Mouse (Mus musculus): ENCODE measurements around the gene Sh3bgrl2. TPM values are rescaled to one million over a fixed set of nuclear protein-coding genes. Genes with fewer than 3 reads are reported as not detected.

Gene Sh3bgrl2
- total RNA-seq, 1 experiment: 13.3 TPM

GRCm38 (mm10) chr9:83539809-83540491 lies 8.2 kb upstream of the Sh3bgrl2 start:
- H3K27ac ChIP-seq (ENCODE audit: insufficient read depth, low read depth, low read length, poor library complexity, severe bottlenecking): no peak overlapping the region
- peaks cover 0 to 3% of the 10 kb centered on the region in 2 experiments; a peak in 1 of 4 replicates for H3K4me1 ChIP-seq (ENCODE audit: control insufficient read depth in 2 of 2, insufficient read depth in 2 of 2, low read length in 2 of 2, poor library complexity in 1 of 2)
- H3K36me3 ChIP-seq (ENCODE audit: control insufficient read depth, insufficient read depth, low read length, poor library complexity, severe bottlenecking): no peaks in the 10 kb centered on the region
- H3K9ac ChIP-seq (ENCODE audit: insufficient read depth, low read depth, low read length, poor library complexity, severe bottlenecking): no peak overlapping the region
- in situ Hi-C loops (cut with MboI; ENCODE audit: low sequenced_read_pairs in 2 of 2, unreplicated experiment in 2 of 2): no loop called here
- H3K4me3 ChIP-seq (ENCODE audit: insufficient read depth in 1 of 2, low read depth in 1 of 2, low read length in 2 of 2, poor library complexity in 1 of 2, severe bottlenecking in 1 of 2): no peak overlapping the region
- DNase-seq (ENCODE audit: low read depth, low spot score): no peak
- no peaks in the 10 kb centered on the region for H3K9me3 ChIP-seq (ENCODE audit: control insufficient read depth, insufficient read depth, low read depth, low read length)
- no peak for TF ChIP-seq MAFK (IDR thresholded peaks at IDR 0.05; ENCODE audit: insufficient read depth, low read depth, low read length)
- TF ChIP-seq CHD2 (IDR thresholded peaks at IDR 0.05; ENCODE audit: low read depth, low read length): no peak
- no peak for TF ChIP-seq ZNF384 (IDR thresholded peaks at IDR 0.05; ENCODE audit: low read depth, low read length)
- no peak for TF ChIP-seq ZC3H11A (IDR thresholded peaks at IDR 0.05; ENCODE audit: borderline replicate concordance, low read depth, low read length)
- TF ChIP-seq HCFC1 (IDR thresholded peaks at IDR 0.05; ENCODE audit: borderline replicate concordance, insufficient read depth, low read length): no peak

GRCm38 (mm10) chr9:83540492-83540857 lies 7.7 kb upstream of the Sh3bgrl2 start:
- H3K9ac ChIP-seq (ENCODE audit: insufficient read depth, low read depth, low read length, poor library complexity, severe bottlenecking): no peak overlapping the region
- H3K4me1 ChIP-seq (ENCODE audit: control insufficient read depth in 2 of 2, insufficient read depth in 2 of 2, low read length in 2 of 2, poor library complexity in 1 of 2): peaks cover 0 to 3% of the 10 kb centered on the region in 2 experiments; a peak in 1 of 4 replicates
- H3K27ac ChIP-seq (ENCODE audit: insufficient read depth, low read depth, low read length, poor library complexity, severe bottlenecking): no peak overlapping the region
- TF ChIP-seq CHD2 (IDR thresholded peaks at IDR 0.05; ENCODE audit: low read depth, low read length) (no peak), ZNF384 (IDR thresholded peaks at IDR 0.05; ENCODE audit: low read depth, low read length) (no peak), MAFK (IDR thresholded peaks at IDR 0.05; ENCODE audit: insufficient read depth, low read depth, low read length) (no peak), ZC3H11A (IDR thresholded peaks at IDR 0.05; ENCODE audit: borderline replicate concordance, low read depth, low read length) (no peak), HCFC1 (IDR thresholded peaks at IDR 0.05; ENCODE audit: borderline replicate concordance, insufficient read depth, low read length) (no peak)
- DNase-seq (ENCODE audit: low read depth, low spot score): no peak
- no peak overlapping the region for H3K4me3 ChIP-seq (ENCODE audit: insufficient read depth in 1 of 2, low read depth in 1 of 2, low read length in 2 of 2, poor library complexity in 1 of 2, severe bottlenecking in 1 of 2)
- no peaks in the 10 kb centered on the region for H3K9me3 ChIP-seq (ENCODE audit: control insufficient read depth, insufficient read depth, low read depth, low read length)
- in situ Hi-C loops (cut with MboI; ENCODE audit: low sequenced_read_pairs in 2 of 2, unreplicated experiment in 2 of 2): no loop called here
- no peaks in the 10 kb centered on the region for H3K36me3 ChIP-seq (ENCODE audit: control insufficient read depth, insufficient read depth, low read length, poor library complexity, severe bottlenecking)

GRCm38 (mm10) chr9:83540975-83541374 lies 7.2 kb upstream of the Sh3bgrl2 start:
- peaks cover 0 to 3% of the 10 kb centered on the region in 2 experiments; a peak in 1 of 4 replicates for H3K4me1 ChIP-seq (ENCODE audit: control insufficient read depth in 2 of 2, insufficient read depth in 2 of 2, low read length in 2 of 2, poor library complexity in 1 of 2)
- H3K9ac ChIP-seq (ENCODE audit: insufficient read depth, low read depth, low read length, poor library complexity, severe bottlenecking): no peak overlapping the region
- no peak overlapping the region for H3K4me3 ChIP-seq (ENCODE audit: insufficient read depth in 1 of 2, low read depth in 1 of 2, low read length in 2 of 2, poor library complexity in 1 of 2, severe bottlenecking in 1 of 2)
- DNase-seq (ENCODE audit: low read depth, low spot score): no peak
- no peak overlapping the region for H3K27ac ChIP-seq (ENCODE audit: insufficient read depth, low read depth, low read length, poor library complexity, severe bottlenecking)
- TF ChIP-seq ZNF384 (IDR thresholded peaks at IDR 0.05; ENCODE audit: low read depth, low read length) (no peak), CHD2 (IDR thresholded peaks at IDR 0.05; ENCODE audit: low read depth, low read length) (no peak), HCFC1 (IDR thresholded peaks at IDR 0.05; ENCODE audit: borderline replicate concordance, insufficient read depth, low read length) (no peak), MAFK (IDR thresholded peaks at IDR 0.05; ENCODE audit: insufficient read depth, low read depth, low read length) (no peak), ZC3H11A (IDR thresholded peaks at IDR 0.05; ENCODE audit: borderline replicate concordance, low read depth, low read length) (no peak)
- no peaks in the 10 kb centered on the region for H3K9me3 ChIP-seq (ENCODE audit: control insufficient read depth, insufficient read depth, low read depth, low read length)
- H3K36me3 ChIP-seq (ENCODE audit: control insufficient read depth, insufficient read depth, low read length, poor library complexity, severe bottlenecking): no peaks in the 10 kb centered on the region
- in situ Hi-C loops (cut with MboI; ENCODE audit: low sequenced_read_pairs in 2 of 2, unreplicated experiment in 2 of 2): no loop called here

- Histone ChIP-seq H3K27ac (ENCODE audit: insufficient read depth, low read depth, low read length, poor library complexity, severe bottlenecking) (no peak overlapping the region), H3K9ac (ENCODE audit: insufficient read depth, low read depth, low read length, poor library complexity, severe bottlenecking) (no peak overlapping the region), H3K4me3 (ENCODE audit: insufficient read depth in 1 of 2, low read depth in 1 of 2, low read length in 2 of 2, poor library complexity in 1 of 2, severe bottlenecking in 1 of 2) (no peak overlapping the region), H3K4me1 (ENCODE audit: control insufficient read depth in 2 of 2, insufficient read depth in 2 of 2, low read length in 2 of 2, poor library complexity in 1 of 2) (peaks cover 2% of the 10 kb centered on the region in 2 experiments; a peak in 2 of 4 replicates), H3K36me3 (ENCODE audit: control insufficient read depth, insufficient read depth, low read length, poor library complexity, severe bottlenecking) (no peaks in the 10 kb centered on the region), H3K9me3 (ENCODE audit: control insufficient read depth, insufficient read depth, low read depth, low read length) (no peaks in the 10 kb centered on the region)
- no peak for TF ChIP-seq CHD2 (IDR thresholded peaks at IDR 0.05; ENCODE audit: low read depth, low read length)
- no peak for TF ChIP-seq ZNF384 (IDR thresholded peaks at IDR 0.05; ENCODE audit: low read depth, low read length)
- TF ChIP-seq MAFK (IDR thresholded peaks at IDR 0.05; ENCODE audit: insufficient read depth, low read depth, low read length): no peak
- no peak for TF ChIP-seq ZC3H11A (IDR thresholded peaks at IDR 0.05; ENCODE audit: borderline replicate concordance, low read depth, low read length)
- no peak for TF ChIP-seq HCFC1 (IDR thresholded peaks at IDR 0.05; ENCODE audit: borderline replicate concordance, insufficient read depth, low read length)
- in situ Hi-C loops (cut with MboI; ENCODE audit: low sequenced_read_pairs in 2 of 2, unreplicated experiment in 2 of 2): no loop called here
- no peak for DNase-seq (ENCODE audit: low read depth, low spot score)
Observed at GRCm38 (mm10) chr9:83545240-83545639, 2.9 kb upstream of the Sh3bgrl2 start.
